Mouse (Mus musculus) ovary, postnatal 10 days (tissue): Measurements from ENCODE around the gene Gm20388.

Experiments used
- DNase-seq: peaks from one replicate; pipeline ENCODE4 v3.0.0; 2022; ENCODE audit warnings: low spot score

The Gm20388 gene

DNA sequence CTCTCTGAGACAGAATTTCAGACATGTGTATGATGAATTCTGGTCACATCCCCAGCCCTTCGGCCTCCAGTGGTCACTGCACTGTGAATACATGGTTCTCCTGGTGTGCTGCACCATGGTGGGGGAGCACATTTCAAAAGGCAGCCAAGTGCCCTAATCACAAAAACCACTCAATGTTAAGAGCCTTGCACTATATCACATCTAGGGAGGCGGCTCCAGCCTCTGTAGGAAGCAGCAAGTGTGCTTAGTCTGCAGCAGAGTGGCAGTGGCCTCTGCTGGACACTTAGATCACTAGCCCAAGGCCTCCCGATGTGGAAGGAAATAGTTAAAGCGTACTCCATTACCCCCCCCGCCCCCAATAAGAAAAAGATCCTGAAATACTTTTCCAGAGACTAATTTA lies 2988.4 kb downstream of the Gm20388 start:
- DNase-seq, result no peak

DNA sequence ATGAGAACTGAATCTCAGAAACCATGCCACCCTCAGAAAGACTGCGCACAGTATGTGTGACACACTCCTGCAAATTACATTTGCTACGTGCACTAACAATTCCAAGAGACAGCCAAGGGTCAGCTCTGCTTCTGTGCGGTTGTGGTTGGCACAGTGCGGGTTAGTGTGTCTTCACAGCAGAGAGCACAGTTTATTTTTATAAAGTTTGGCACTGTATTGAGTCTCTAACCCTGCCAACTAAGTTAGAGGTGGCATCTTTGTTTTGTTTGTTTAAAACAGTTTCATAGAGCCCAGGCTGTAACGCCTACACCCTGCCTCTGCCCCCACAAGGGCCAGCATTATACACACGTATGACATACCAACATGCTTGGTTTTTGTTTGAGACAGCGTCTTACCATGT lies 2990.8 kb downstream of the Gm20388 start:
- DNase-seq, result no peak

GRCm38 (mm10) chr8:122901892-122902515 lies 2991.4 kb downstream of the Gm20388 start:
- DNase-seq, result no peak

- DNase-seq, result no peak
Observed at GRCm38 (mm10) chr8:122902581-122902980, 2991.9 kb downstream of the Gm20388 start.

DNA sequence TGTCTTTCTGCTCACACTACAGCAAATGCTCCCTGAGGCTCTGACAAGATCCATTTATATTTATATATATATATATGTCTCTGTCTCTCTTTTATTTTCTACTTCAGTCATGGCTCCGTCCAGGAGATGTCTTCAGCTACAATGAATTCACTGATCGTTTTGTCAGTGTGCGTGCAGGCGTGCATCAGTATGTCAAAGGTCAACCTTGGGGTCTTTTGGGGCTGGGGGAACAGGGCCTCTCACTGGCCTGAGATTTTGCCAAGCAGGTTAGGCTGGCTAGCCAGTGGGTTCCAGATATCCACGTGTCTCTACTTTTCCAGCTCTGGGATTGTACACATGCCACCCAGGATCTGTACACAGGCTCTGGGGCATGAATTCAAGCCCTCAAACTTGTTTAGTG lies 2992.4 kb downstream of the Gm20388 start:
- DNase-seq, result no peak

- no peak for DNase-seq
Observed at GRCm38 (mm10) chr8:122904496-122904895, 2993.9 kb downstream of the Gm20388 start.

DNA sequence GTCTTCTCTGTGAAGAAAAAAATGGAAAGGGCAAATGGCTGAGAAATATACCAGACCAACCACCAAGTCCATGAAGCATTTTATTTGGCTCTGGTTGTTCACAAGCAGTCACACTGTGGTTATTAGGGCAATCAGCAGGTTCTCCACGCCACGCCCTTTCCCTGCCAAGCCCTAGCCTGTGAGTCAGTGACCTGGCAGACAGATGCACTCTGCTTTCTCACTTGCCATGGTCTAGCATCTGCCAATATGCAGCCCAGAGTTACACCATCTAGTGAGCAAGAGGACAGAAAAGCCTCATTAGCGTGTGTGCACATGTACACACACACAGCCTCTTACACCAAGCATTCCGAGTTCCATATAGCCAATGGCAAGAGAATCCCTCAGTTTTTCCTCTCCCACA lies 2994.7 kb downstream of the Gm20388 start:
- no peak for DNase-seq

DNA sequence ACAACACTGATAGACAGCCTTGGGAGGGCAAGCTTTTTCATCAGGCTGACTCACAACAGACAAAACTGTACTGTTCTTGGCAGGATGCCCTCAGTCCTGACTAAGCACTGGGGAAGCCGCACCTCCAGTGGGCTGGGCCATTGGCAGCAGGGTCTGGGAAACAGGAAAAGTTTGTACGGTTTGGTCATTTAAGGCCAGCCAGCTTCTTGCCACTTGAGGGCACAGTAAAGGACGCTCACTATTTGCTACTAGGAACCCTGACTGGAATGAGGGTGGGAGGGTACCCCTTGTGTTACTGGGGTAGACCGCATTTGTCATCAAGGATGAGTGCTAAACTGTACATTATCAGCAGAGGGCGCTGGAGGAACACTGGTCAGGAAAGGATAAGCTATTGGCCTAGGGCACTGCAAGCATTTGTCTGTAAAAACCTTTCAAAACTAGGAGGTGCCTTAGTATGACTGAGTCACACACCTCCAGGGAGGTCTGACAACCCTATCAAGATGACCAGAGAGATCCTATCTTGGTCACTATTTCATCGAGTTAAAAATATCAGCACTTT lies 2995.9 kb downstream of the Gm20388 start:
- DNase-seq, result peak; percentile 60

- DNase-seq, result no peak
Observed at GRCm38 (mm10) chr8:122912150-122912549, 3001.5 kb downstream of the Gm20388 start.

GRCm38 (mm10) chr8:122912871-122913270 lies 3002.2 kb downstream of the Gm20388 start:
- DNase-seq, result no peak

DNA sequence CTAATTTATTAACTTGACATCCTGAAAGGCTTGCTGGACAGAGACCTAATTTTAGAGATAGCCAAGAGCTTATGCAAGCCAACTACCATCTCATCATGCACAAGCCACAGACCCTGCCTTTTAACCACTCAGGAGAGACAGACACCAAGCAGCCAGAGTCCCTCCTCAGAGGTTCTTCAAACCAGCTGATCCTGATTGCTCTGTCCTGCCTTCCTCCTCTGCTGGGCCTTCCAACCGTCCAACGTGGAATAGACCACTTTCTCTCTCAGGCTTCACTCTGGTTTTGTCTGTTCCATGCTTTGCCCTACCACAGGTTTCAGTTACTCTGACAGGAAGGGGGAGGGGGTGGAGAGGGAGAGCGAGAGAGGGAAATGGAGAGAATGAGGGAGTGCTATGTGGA lies 3006.1 kb downstream of the Gm20388 start:
- DNase-seq, result no peak

DNA sequence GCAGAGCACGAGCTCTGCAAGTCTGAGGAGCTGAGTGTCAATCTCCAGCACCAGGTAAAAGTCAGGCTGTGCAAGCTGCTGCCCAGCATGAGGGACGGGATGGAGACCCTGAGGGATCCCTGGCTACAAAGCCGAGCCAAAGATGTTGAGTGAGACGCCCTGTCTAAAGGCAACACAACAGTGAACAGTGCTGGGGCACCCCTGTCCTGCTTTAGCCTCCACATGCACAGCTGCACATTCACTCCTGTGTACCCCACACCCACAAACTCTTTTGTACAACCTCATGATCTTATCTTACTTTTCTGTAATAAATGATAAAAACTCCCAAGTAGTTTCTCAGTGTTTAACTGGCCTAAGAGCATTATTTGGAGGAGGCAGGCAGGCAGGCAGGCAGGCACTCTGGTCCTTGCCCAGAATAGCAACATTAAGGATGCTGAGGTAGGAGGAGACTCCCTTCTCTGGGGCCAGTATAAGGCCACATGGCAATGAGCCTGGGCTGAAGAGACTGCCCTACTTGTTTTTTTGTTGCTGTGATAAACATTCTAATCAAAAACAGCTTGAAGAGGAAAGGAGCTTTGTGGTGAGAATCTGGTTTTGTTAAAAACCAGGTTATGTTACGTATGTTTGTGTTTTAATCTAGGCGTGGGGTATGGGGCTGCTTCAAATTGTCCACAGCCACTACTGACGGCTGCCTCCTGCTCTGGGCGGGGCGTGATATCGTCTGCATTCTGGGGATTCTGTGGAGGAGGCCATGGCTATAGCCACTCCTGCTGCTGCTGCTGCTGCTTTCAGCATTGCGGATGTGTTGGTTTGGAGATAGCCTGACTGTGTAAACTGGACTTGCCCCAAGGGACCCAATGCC lies 3007.1 kb downstream of the Gm20388 start:
- DNase-seq, result no peak

DNA sequence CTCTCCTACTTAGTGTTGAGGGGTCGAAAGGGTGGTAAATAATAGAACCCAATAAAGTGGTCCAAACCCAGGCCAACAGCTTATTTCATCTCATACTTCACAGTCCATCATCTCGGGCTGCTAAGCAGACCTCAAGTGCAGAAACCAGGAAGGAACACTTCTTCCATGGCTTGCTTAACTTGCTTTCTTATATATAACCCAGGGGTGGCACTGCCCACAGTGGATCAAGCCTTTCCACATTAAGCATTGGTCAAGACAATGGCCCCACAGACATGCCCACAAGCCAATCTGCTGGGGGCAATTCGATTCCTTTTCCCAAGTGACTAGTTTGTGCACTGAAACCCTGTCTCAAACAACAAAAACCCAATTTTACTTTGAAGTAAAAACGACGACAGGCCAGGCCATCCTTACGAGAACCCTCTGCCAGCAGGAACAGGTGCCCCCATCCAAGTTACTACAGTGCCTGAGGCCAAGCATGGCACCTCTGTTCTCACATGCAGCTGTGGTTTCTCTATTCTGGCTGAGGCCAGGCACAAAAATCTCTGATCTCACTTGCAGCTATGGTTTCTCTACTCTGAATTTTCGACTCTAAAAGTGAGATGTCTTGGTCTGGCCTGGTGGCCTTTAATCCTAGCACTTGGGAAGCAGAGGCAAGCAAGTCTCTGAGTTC lies 3007.9 kb downstream of the Gm20388 start:
- DNase-seq, result no peak

DNA sequence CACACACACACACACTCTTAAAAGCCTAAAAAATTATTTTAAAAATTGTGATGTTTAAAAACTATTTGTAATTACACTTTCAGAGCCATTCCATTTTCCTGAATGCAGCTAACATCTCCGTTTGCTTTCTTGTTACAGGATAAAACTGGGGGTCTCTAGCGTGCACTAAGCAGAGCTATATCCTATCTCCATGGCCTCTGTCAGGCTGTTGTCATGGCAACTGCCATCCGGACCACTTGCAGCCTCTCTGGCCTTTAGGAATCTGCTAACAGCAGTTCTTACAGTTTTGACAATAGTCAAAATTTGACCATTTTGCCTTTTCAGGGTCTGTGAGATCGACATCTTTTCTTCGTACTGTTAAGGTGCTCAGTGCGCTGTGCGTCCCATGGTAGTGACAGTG lies 3010.2 kb downstream of the Gm20388 start:
- no peak for DNase-seq

- no peak for DNase-seq
Observed at GRCm38 (mm10) chr8:122922945-122923344, 3012.3 kb downstream of the Gm20388 start.

- DNase-seq, result no peak
Observed at GRCm38 (mm10) chr8:122923431-122924090, 3012.9 kb downstream of the Gm20388 start.

DNA sequence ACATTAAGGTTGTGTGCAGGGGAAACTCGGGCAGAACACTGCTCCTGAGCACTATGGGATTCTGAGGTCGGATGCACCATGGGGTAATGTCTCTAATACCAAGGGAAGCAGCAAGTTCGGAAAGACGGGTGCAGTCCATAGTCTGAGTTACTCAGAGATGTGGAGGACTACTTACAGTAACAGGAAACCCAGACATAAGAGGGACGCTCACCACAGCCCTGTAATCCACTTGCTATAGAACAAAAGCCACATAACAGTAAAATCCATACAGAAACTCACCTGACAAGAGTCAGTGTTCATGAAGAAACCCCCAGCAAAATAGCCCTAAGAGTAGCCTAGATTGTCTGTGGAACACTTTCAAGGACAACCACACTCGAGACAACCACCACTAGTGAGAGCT lies 3013.4 kb downstream of the Gm20388 start:
- no peak for DNase-seq

- DNase-seq, result no peak
Observed at GRCm38 (mm10) chr8:122925939-122926722, 3015.5 kb downstream of the Gm20388 start.

DNA sequence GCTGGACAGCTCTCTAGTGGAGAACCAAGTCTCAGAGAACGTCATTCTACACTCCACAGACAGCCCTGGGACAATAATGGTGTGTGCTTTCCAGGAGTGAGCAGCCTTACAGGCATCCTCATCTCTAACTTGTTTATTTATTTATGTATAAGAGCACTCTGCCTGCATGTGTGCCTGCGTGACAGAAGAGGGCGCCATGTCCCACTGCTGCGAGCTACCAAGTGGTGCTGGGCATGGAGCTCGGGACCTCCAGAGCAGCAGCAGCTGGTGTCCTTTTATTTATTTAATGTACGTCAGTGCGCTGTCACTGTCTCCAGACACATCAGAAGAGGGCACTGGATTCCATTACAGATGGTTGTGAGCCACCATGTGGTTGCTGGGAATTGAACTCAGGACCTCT lies 3016.1 kb downstream of the Gm20388 start:
- no peak for DNase-seq

DNA sequence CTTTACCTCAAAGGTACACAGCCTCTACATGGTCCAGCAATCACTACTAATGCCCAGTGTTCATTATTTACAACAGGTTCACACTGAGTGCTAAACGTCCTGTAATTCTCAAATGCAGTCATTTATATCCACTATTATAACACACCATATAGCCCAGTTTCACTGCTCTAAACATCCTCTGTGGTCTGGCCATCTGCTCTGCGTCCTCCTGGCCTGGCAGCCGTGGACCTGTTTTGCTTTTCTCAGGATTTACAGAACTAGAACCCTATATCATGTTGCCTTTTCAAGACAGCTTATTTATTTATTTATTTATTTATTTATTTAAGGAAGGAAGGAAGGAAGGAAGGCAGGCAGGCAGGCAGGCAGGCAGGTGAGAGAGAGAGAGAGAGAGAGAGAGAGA lies 3017.2 kb downstream of the Gm20388 start:
- DNase-seq, result no peak

- DNase-seq, result no peak
Observed at GRCm38 (mm10) chr8:122928631-122929224, 3018.1 kb downstream of the Gm20388 start.
